Mouse (Mus musculus) spleen, postnatal 10 days (tissue): Measurements from ENCODE around the gene Csrp1.

Experiments used
- DNase-seq, 2 experiments: peaks; one replicate each; pipeline ENCODE4 v3.0.0; 2021 to 2022; ENCODE audit warnings: low spot score in 2 of 2

The Csrp1 gene

GRCm38 (mm10) chr1:135771573-135771970 lies 51.7 kb downstream of the Csrp1 start:
- no peak for DNase-seq

GRCm38 (mm10) chr1:135776596-135776995 lies 56.7 kb downstream of the Csrp1 start:
- no peak for DNase-seq

GRCm38 (mm10) chr1:135777046-135777445 lies 57.2 kb downstream of the Csrp1 start:
- no peak for DNase-seq

- no peak for DNase-seq
Observed at GRCm38 (mm10) chr1:135778780-135779535, 59.1 kb downstream of the Csrp1 start, which contains the start of gene Tnni1. TSS of gene Tnni1 (plus strand) at chr1:135779434.

- no peak for DNase-seq
Observed at GRCm38 (mm10) chr1:135780649-135781048, 60.8 kb downstream of the Csrp1 start.

- DNase-seq = peak; percentile 32 to 75
Observed at GRCm38 (mm10) chr1:135781220-135781619, 61.4 kb downstream of the Csrp1 start.

GRCm38 (mm10) chr1:135782816-135783215 lies 63.0 kb downstream of the Csrp1 start:
- no peak for DNase-seq

GRCm38 (mm10) chr1:135787799-135788198 lies 67.9 kb downstream of the Csrp1 start:
- DNase-seq = peak; percentile 63 to 82

- peak in 1 of 2 experiments; percentile 57 for DNase-seq
Observed at GRCm38 (mm10) chr1:135788708-135789107, 68.8 kb downstream of the Csrp1 start.

GRCm38 (mm10) chr1:135789815-135790214 lies 70.0 kb downstream of the Csrp1 start:
- DNase-seq = peak; percentile 61 to 87

- no peak for DNase-seq
Observed at GRCm38 (mm10) chr1:135792143-135792939, 72.5 kb downstream of the Csrp1 start.

- no peak for DNase-seq
Observed at GRCm38 (mm10) chr1:135793370-135794215, 73.7 kb downstream of the Csrp1 start.

GRCm38 (mm10) chr1:135794216-135795134 lies 74.6 kb downstream of the Csrp1 start:
- no peak for DNase-seq

- DNase-seq = no peak
Observed at GRCm38 (mm10) chr1:135798492-135798891, 78.6 kb downstream of the Csrp1 start.

- no peak for DNase-seq
Observed at GRCm38 (mm10) chr1:135799109-135799627, 79.3 kb downstream of the Csrp1 start.

- DNase-seq = no peak
Observed at GRCm38 (mm10) chr1:135800192-135800950, 80.5 kb downstream of the Csrp1 start.
